Mouse (Mus musculus): ENCODE data around the gene Zfp868.

Zfp868 gene

DNA sequence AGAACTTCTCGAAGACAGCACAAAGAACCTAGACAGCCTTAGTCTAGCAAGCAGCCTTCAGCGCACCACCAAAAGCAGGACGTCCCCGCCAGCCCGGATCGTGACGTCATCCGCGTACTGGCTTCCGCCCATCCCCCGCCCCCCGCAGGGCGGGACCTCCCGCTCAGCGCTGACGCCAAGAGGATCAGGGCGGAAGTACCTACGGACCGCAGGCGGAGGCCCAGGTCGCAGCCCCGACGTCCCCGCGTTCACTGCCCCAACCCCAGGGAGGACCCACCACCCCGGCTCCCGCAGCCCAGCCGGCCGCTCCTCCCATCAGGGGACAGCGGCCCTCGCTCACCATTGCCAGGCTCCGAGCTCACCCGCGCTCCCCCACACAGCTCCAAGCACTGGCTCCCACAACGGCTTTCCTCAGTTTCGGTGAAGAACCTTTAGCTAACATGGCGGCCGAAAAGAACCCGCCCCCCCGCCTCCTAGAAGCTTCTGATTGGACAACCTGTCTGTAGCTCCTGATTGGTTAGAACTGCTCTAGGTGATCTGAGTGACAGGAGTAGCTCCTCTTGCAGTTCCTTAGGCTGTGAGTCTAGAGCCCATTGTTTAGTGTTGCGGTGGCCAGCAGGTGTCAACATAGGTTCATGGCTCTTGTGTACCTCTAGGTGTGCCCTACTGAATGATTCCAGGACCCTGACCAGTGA, at the start of gene Zfp868:
Gene Zfp868 (minus strand): TSS at position 454 of the 695 bp plus-strand sequence.
- peak; percentile 21; the same call in 1 of the 2 replicates for TF ChIP-seq GATA4 (IDR thresholded peaks at IDR 0.05; ENCODE audit: insufficient replicate concordance, low read length)

DNA sequence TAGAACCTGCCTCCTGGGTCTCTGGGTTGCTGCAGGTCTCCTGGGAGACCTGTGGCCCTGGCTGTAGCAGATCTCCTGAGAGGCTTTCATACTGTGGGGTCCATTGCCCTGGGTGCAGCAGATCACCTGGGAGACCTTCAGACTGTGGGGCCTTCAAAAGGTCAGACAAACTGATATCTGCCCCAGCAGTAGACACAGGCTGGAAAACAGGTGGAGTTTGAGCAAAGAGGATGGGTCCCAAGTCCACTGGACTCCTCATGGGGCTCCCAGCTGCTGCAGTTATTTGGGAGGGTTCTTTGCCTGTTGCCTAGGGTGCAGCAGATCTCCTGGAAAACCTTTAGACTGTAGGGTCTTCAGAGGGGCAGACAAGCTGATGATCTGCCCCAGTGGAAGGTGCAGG, 35.9 kb upstream of the Zfp868 start:
- TF ChIP-seq GATA4 (IDR thresholded peaks at IDR 0.05; ENCODE audit: insufficient replicate concordance, low read length) = no peak

DNA sequence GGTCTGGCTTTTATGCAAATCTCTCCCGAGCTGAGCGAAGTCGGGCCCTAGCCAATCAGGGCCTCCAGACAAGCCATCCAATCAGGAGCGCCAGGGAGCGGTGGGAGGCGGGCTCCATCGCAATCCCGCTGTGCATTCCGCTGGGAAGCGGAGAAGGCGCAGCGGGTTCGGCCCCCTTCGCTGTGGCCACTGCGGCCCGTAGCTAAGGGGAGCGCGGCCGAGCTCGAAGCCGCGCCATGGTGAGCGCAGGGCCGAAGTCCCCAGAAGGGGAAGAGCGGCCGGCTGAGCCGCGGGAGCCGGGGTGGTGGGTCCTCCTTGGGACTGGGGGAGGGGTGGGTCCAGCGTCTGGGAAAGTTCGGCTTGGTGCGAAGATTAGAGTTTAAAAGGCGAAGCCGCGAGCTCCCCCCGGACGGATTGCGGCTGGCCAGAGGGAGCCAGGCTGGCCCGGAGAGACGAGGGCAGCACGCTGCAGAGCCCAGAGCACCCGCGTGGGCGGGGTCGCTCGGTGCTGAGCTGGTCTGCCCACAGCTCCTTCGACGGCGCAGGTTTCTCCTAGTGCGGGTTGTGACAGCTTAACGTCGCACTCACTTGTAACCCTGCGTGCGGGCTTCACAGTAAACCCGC, 29.1 kb upstream of the Zfp868 start, which contains the start of gene Zfp964:
Gene Zfp964 (plus strand): TSS at position 122 of the 624 bp plus-strand sequence.
- 0 out of 2 replicates have a peak, but pooled peaks have one; percentile 3 for TF ChIP-seq GATA4 (IDR thresholded peaks at IDR 0.05; ENCODE audit: insufficient replicate concordance, low read length)

DNA sequence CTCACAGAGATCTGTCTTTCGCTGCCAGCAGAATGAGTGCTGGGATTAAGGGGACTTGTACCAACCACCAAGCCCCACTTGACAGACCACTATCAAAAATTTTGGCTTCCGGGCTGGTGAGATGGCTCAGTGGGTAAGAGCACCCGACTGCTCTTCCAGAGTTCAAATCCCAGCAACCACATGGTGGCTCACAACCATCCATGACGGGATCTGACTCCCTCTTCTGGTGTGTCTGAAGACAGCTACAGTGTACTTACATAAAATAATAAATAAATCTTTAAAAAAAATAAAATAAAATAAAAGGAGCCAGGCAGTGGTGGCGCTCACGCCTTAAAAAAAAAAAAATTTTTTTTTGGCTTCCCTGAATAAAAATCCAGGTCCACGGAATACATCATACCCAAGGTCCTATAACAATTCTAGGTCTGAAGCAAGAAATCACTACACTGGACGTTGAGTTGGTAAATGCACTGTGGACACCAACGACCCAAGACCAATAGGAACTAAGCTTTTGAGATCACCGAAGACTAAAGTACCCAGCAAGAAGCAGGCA, 28.5 kb upstream of the Zfp868 start:
- TF ChIP-seq GATA4 (IDR thresholded peaks at IDR 0.05; ENCODE audit: insufficient replicate concordance, low read length) = no peak

DNA sequence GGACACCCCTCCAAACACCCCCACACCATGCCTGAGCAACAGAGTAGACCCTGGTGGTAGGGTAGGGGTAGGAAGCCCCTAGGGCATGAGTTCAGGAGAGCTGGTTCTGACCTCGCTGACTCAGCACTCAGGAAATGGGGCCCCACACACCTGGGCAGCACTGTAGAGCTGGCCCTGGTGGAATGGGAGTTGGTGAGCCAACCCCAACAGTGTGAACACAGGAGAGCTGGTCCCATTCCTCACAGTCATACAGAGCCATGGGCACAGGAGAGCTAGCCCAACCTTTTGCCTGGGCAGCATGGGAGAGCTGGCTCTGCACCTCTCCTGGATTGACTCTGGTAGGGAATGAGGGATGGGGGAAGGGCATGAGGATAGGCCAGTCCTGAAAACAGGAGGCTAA, 7.3 kb downstream of the Zfp868 start:
- no peak for TF ChIP-seq GATA4 (IDR thresholded peaks at IDR 0.05; ENCODE audit: insufficient replicate concordance, low read length)

DNA sequence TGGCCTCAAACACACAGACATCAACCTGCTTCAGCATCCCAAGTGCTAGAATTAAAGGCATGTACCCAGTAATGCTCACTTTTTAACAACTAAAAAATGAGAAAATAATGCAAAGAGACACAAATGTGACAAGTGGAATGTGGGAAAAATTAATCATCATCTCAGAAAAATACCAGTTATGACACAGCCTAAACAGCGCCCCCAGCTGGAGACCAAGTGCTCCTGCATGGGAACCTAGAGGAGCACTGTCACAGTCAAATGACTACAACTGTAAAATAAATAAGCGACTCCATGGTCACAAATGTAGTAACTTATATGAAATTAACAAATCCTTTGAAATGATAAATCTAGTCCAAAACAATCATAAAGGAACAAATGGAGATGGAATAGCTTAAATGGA, 10.7 kb downstream of the Zfp868 start:
- no peak for TF ChIP-seq GATA4 (IDR thresholded peaks at IDR 0.05; ENCODE audit: insufficient replicate concordance, low read length)

DNA sequence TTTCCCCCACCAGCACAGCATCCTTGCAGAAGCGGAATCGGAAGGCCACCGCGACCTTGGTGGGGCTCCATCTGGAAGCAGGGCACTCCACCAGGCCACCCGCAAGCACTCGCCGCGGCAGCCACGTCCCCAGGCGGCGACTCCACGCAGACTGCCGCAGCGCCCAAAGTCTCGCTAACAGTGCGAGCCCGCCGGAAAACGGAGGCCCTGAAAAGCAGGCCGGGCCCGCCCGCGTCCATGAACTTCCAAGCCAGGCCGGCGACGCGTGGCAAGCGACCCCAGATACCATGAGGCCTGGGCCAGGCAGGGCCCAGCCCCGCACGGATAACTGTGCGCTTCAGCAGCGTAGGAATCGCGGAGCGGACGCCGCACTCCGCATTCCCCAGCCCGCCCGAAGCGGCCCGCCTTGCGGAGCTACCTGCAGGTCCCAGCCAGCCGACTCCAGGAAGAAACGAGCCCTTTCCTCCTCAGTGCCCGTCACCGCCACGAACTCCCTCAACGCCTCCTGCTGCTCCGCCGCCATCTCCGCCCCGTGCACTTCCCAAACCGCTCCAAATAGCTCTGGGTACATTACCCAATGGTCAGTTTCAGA, 40.6 kb downstream of the Zfp868 start:
- TF ChIP-seq GATA4 (IDR thresholded peaks at IDR 0.05; ENCODE audit: insufficient replicate concordance, low read length) = no peak
